Mouse (Mus musculus) inflammation-experienced regulatory T-cells, adult 16 weeks (primary cell): ENCODE data around the gene Plet1. TPM values are rescaled to one million over a fixed set of nuclear protein-coding genes. Genes with fewer than 3 reads are reported as not detected.

Experiments
- polyA plus RNA-seq: library from polyadenylated mRNA; unstranded; fragments of 100-300 nt; shearing (Covaris generic); gene quantifications from one replicate; pipeline ENCODE4 v1.2.1, GENCODE M21; 2017

Gene Plet1
- not detected for polyA plus RNA-seq

DNA sequence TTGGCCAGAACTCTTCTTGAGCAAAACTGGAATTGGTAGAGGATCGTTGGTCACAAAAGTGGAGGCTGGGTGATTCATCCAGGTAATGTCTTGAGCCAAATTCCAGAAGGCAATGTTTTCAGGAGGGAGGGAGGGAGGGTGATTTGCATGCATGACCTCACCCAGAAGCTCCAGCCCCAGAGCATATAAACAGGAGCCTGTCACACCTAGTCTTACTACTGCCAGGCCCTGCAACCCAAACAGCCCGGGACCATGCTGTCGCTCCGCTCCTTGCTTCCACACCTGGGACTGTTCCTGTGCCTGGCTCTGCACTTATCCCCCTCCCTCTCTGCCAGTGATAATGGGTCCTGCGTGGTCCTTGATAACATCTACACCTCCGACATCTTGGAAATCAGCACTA is at the start of gene Plet1:
Plet1 (plus strand) TSS at position 215 of the 400 bp plus-strand sequence.

DNA sequence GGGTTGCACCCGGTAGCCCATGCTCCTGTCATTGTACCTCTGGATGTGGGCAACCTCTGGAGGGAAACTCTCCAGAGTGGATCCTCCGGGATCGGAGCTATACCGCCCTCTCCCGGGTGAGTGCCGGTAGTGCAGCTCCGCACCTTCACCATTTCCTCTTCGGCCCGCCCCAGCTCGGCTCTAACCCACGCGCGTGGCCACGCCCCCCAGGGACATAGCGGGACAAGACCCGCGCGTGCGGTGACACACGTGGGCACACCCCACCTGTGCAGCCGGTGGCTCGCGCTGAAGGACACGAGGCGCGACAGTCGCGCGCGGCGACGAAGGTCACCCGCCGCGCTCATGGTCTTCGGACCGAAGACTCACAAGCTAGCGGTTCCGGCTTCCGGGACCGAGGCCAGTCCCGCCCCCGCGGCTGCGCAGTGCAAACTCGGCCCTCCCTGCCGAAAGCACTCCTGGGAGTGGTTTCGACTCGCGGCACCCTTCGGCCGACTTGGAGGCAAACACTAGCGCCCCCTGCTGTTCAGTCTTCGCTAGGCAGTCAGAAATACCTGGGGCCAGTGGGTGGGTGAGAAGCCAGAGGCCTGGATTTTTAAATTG is 34.1 kb downstream of the Plet1 start, which contains the start of gene Pts:
Pts (minus strand) TSS at position 432 of the 600 bp plus-strand sequence.

GRCm38 (mm10) chr9:50554241-50555093 is 60.1 kb downstream of the Plet1 start, which contains the start of gene Il18:
TSS of gene Il18 (plus strand) at chr9:50554827.

DNA sequence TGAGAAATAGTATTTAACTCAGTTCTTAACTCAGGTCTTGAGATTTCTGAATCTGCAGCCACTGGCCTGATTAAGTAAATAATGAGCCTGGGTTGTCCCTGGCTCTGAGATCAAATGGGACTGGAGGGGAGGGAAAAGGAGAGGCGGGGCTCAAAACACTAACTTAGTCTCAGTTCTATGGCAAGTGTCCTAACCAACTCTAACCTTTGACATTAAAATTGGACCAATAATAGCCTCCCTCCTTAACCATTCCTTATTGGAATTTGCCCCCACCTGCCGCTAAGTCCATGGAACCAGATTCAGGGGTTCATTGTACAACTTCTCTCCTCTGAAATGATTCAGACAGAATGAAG is 60.7 kb downstream of the Plet1 start, which contains the start of gene Bco2:
Bco2 (minus strand) TSS at position 88 of the 353 bp plus-strand sequence.

Other genes starting within 250 kb of the Plet1 start
- 503 TPM for gene Rpl10-ps3, start 149.6 kb upstream of the Plet1 start, polyA plus RNA-seq
- 154 TPM for gene Pts, start 34.2 kb downstream of the Plet1 start, polyA plus RNA-seq
- 7.0 TPM for gene Il18, start 60.3 kb downstream of the Plet1 start, polyA plus RNA-seq
- gene Bco2, start 60.7 kb downstream of the Plet1 start, polyA plus RNA-seq, result 1.7 TPM
- gene Tex12, start 66.8 kb downstream of the Plet1 start, polyA plus RNA-seq, result not detected
- gene Sdhd, start 109.3 kb downstream of the Plet1 start, polyA plus RNA-seq, result 183 TPM
- 95.1 TPM for gene Timm8b, start 109.4 kb downstream of the Plet1 start, polyA plus RNA-seq
- 0.40 TPM for gene Pih1d2, start 122.8 kb downstream of the Plet1 start, polyA plus RNA-seq
- 19.4 TPM for gene Nkapd1, start 122.9 kb downstream of the Plet1 start, polyA plus RNA-seq
- 48.1 TPM for gene Dlat, start 165.3 kb downstream of the Plet1 start, polyA plus RNA-seq
- gene Dixdc1, start 245.0 kb downstream of the Plet1 start, polyA plus RNA-seq, result 0.33 TPM